Mouse (Mus musculus) forebrain, embryonic 15.5 days (tissue): ENCODE measurements around the gene Znrd1. TPM values are rescaled to one million over a fixed set of nuclear protein-coding genes. Genes with fewer than 3 reads are reported as not detected.

Experiments used
- ATAC-seq: fragments of 200-750 bp; cut with Nextera tagmentation; replicated peaks from 2 replicates; pipeline ENCODE4 v1.8.0; 2017; ENCODE audit warnings: mild to moderate bottlenecking, moderate TSS enrichment, moderate library complexity
- H3K27ac ChIP-seq: fragments of 300-500 bp; sonication (generic); replicated peaks from 2 replicates; pipeline ENCODE4 v1.5.1; 2015; ENCODE audit warnings: mild to moderate bottlenecking, inconsistent platforms
- H3K27me3 ChIP-seq: fragments of 300-500 bp; sonication (generic); 2 replicates; pipeline ENCODE4 v1.6.1; 2015; ENCODE audit warnings: inconsistent platforms
- H3K36me3 ChIP-seq: fragments of 300-500 bp; sonication (generic); 2 replicates; pipeline ENCODE4 v1.6.1; 2015; ENCODE audit warnings: mild to moderate bottlenecking, inconsistent platforms
- H3K4me1 ChIP-seq: fragments of 300-500 bp; sonication (generic); 2 replicates; pipeline ENCODE4 v1.6.1; 2015; ENCODE audit warnings: inconsistent platforms
- H3K4me2 ChIP-seq: fragments of 300-500 bp; sonication (generic); replicated peaks from 2 replicates; pipeline ENCODE4 v1.6.1; 2015; ENCODE audit warnings: mild to moderate bottlenecking, inconsistent platforms
- H3K4me3 ChIP-seq: fragments of 300-500 bp; sonication (generic); 2 replicates; pipeline ENCODE4 v1.5.1; 2015; ENCODE audit warnings: mild to moderate bottlenecking, inconsistent platforms
- H3K9ac ChIP-seq: fragments of 300-500 bp; sonication (generic); replicated peaks from 2 replicates; pipeline ENCODE4 v1.6.1; 2015; ENCODE audit warnings: mild to moderate bottlenecking, inconsistent platforms
- H3K9me3 ChIP-seq: fragments of 300-500 bp; sonication (generic); 2 replicates; pipeline ENCODE4 v1.6.1; 2016; ENCODE audit warnings: inconsistent platforms
- WGBS: fragments of 180-500 bp; shearing (Covaris S2); methylation state at CpG from one replicate; pipeline ENCODE4 v1.1.7; 2015; ENCODE audit warnings: mixed read lengths; 5-methylcytosine and 5-hydroxymethylcytosine counted together
- polyA plus RNA-seq: library from polyadenylated mRNA; unstranded; fragments of >200 nt; fragmentation: Nextera tagmentation; extraction: Ambion mirVana; gene quantifications from 2 replicates; pipeline ENCODE4 v1.2.1, GENCODE M21; 2015

Gene Znrd1
- polyA plus RNA-seq, 1 experiment from 2014 or later = 71.2 TPM

DNA sequence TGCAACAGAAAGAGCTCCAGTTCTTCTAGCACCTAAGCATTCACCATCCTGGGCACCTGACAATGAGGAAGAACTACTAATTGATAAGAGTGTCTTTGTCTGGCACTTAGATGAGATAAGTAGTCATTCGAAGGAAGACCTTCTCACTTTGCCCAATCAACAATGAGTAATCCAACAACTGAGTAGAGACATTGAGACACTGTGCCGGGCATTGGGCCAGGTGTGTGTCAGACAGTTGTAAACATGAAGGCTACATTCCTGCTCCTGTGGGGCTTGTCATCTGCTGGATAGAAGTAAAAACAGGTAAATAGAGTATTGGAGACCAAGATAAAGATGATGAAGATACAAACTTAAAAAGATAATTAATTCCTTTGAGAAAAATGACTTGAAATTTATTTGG is 20.3 kb downstream of the Znrd1 start:
- H3K9ac ChIP-seq = no peak overlapping the region
- H3K4me3 ChIP-seq = no peak overlapping the region
- H3K4me1 ChIP-seq = peaks cover 8% of the 10 kb centered on the region
- ATAC-seq = no peak
- peaks cover 29% of the 10 kb centered on the region for H3K27me3 ChIP-seq
- 78% methylated on average over 2 of the region's 2 CpGs for WGBS
- H3K27ac ChIP-seq = no peak overlapping the region
- H3K36me3 ChIP-seq = no peaks in the 10 kb centered on the region
- H3K9me3 ChIP-seq = no peaks in the 10 kb centered on the region
- no peak overlapping the region for H3K4me2 ChIP-seq

DNA sequence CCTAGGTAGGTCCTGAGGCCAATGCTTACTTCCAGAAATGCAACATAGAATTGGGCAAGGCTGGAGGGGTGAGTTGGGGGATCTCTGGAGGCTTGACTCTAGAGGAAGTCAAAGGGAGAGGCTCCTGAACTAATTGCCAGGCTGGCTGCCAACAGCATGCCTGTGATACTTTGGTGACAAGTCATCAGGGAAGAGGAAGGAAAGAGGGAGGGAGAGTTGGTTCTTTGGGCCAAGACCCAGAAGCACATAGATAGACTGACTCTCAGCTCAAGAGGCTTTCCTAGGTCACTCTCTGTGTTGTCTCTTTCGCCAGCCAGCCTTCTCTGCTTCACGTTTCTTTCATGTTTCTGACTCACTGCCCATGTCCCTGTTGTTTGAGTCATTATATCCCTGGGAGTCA is 26.6 kb downstream of the Znrd1 start:
- no peak overlapping the region for H3K4me3 ChIP-seq

DNA sequence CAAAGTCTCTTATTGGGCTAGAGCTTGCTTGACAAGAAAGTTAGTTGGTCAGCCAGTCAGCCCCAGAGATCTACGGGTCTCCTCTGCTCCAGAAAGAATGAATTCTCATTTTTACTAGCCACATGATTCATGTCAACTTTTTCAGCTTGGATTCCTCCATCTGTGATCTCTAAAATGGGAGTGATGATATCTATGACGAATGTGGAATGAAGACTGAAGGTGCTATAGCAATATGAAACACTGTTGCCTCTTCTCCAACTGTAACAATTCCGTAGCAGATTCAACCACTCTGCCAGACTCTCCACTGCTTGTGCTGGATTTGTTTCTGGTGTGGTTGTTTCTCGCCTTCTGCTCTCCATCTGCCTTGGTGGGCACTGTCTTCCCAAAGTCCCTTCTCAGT is 27.2 kb downstream of the Znrd1 start:
- Histone ChIP-seq H3K36me3 (no peaks in the 10 kb centered on the region), H3K9ac (no peak overlapping the region), H3K4me2 (no peak overlapping the region), H3K4me1 (no peaks in the 10 kb centered on the region), H3K9me3 (no peaks in the 10 kb centered on the region), H3K27ac (no peak overlapping the region), H3K27me3 (no peaks in the 10 kb centered on the region), H3K4me3 (no peak overlapping the region)
- 80% methylated on average over 4 of the region's 4 CpGs for WGBS
- ATAC-seq = no peak

More for the DNA sequence above, 26.6 kb downstream of the Znrd1 start:
- H3K4me1 ChIP-seq = no peaks in the 10 kb centered on the region
- no peaks in the 10 kb centered on the region for H3K27me3 ChIP-seq
- no peaks in the 10 kb centered on the region for H3K9me3 ChIP-seq
- no peaks in the 10 kb centered on the region for H3K36me3 ChIP-seq
- no peak overlapping the region for H3K4me2 ChIP-seq
- ATAC-seq = no peak
- 73% methylated on average over 2 of the region's 2 CpGs for WGBS
- H3K9ac ChIP-seq = no peak overlapping the region
- H3K27ac ChIP-seq = no peak overlapping the region

DNA sequence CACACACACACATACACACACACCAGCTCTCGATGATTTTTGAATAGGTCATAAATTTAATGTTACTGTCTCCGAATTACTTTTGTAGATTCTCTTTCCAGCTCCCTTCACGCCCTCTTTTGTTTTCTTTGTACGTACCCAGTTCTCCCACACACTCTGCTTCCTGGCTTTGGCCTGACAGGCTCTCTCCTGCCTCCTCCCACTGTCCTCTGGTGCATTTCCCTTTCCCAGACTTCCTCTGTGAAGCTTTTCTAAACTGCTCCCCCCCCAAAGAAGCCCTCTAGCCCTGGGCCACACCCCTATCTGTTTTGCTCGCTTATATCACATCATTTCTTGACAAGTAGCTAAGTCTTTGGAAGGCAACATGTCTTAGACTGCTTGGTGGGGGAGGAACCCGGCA is 28.1 kb downstream of the Znrd1 start:
- H3K4me3 ChIP-seq = no peak overlapping the region
- no peak overlapping the region for H3K27ac ChIP-seq
- no peaks in the 10 kb centered on the region for H3K36me3 ChIP-seq
- 84% methylated on average over 6 of the region's 6 CpGs for WGBS
- no peak overlapping the region for H3K9ac ChIP-seq
- ATAC-seq = no peak
- H3K4me1 ChIP-seq = no peaks in the 10 kb centered on the region
- H3K27me3 ChIP-seq = no peaks in the 10 kb centered on the region
- H3K4me2 ChIP-seq = no peak overlapping the region
- H3K9me3 ChIP-seq = no peaks in the 10 kb centered on the region

DNA sequence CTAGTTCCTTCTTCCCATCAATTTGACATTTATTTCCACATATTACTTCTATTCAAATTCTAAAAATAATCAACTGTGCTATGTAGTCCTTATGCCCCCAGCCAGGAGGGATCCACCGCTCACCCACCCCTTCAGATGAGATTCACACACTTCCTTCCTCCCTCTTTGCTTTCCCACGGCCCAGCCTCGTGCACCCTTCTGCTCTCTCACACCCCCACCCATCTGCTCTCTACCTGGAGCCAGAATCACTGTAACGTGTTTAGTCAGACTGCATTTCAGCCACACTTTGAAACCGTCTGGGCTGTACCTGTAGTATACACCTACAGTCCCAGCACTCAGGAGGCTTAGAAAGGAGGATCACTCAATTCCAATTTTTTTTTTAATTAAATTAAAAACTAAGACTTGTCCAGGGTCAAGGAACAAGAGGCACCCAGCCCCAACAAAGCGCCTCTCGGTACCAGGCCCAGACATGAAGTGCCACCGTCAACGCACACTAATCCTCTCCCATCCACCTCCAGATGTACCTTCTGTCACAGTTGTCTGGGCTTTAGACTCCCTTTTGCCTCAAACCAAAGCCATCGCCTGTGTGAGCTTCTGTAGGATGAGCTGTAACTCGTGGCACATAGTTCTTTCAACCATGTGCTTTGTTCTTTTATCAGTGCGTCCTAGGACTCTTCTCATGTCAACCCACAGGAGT is 29.0 kb downstream of the Znrd1 start:
- WGBS = 75% methylated on average over 12 of the region's 12 CpGs
- H3K9me3 ChIP-seq = no peaks in the 10 kb centered on the region
- ATAC-seq = no peak

DNA sequence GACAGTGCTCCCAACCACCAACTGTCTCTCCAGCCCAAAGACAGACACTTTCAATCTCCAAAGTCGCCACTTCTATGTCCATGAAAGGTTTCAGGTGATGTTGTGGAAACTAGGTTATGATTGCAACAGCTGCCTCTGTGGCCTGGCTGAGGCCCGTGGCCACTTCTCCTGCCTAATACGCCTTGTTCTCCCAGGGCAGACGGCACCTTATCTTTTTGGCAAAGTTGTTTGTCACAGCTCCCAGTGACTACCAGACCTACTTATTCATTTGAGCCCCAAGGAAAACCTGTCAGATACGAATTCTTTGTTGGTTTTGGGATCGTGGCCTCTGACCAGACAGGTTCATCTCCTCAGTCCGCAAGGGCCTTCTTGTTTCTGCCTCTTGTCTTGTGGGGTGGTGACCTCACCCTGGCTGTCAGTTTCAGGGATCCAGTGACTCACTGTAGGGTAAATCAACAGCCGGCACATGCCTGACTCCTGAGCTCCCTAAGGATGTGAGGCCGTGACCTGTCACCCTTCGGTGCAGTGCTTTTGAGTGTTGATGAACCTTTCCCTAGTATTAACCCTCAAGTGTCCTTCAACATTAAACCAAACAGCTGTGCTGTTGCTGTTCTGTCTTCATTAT is 30.8 kb downstream of the Znrd1 start:
- Histone ChIP-seq H3K36me3 (no peaks in the 10 kb centered on the region), H3K4me2 (no peak overlapping the region), H3K27me3 (no peaks in the 10 kb centered on the region), H3K27ac (no peak overlapping the region), H3K4me1 (no peaks in the 10 kb centered on the region), H3K4me3 (no peak overlapping the region), H3K9ac (no peak overlapping the region), H3K9me3 (no peaks in the 10 kb centered on the region)
- ATAC-seq = no peak
- 74% methylated on average over 10 of the region's 10 CpGs for WGBS

More for the DNA sequence above, 29.0 kb downstream of the Znrd1 start:
- no peak overlapping the region for H3K4me3 ChIP-seq
- H3K4me2 ChIP-seq = no peak overlapping the region
- no peaks in the 10 kb centered on the region for H3K4me1 ChIP-seq
- H3K27me3 ChIP-seq = no peaks in the 10 kb centered on the region
- H3K36me3 ChIP-seq = no peaks in the 10 kb centered on the region
- H3K27ac ChIP-seq = no peak overlapping the region
- no peak overlapping the region for H3K9ac ChIP-seq

DNA sequence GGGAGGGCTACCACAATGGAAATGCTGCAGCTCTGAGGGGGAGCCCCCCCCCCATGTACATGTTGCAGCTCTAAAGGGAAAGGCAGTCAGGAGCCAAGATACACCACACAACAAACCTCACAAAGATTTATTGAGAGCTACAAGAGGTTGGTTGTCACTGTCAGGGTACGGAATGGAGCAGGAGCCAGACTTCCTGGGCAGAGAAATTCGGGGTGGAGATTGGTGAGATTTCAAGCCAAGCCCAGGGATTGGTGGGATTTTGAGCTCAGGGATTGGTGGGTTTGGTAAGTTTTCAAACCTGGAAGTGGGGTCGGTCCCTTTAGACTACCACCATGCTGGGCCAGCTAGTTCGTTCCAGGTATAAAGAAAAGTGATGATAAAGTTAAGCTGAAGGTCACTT is 34.9 kb downstream of the Znrd1 start:
- no peaks in the 10 kb centered on the region for H3K9me3 ChIP-seq
- WGBS = 69% methylated on average over 4 of the region's 4 CpGs
- no peak for ATAC-seq
- H3K27ac ChIP-seq = no peak overlapping the region
- H3K27me3 ChIP-seq = no peaks in the 10 kb centered on the region
- H3K9ac ChIP-seq = no peak overlapping the region
- H3K4me3 ChIP-seq = no peak overlapping the region
- no peaks in the 10 kb centered on the region for H3K36me3 ChIP-seq
- no peak overlapping the region for H3K4me2 ChIP-seq
- H3K4me1 ChIP-seq = no peaks in the 10 kb centered on the region

DNA sequence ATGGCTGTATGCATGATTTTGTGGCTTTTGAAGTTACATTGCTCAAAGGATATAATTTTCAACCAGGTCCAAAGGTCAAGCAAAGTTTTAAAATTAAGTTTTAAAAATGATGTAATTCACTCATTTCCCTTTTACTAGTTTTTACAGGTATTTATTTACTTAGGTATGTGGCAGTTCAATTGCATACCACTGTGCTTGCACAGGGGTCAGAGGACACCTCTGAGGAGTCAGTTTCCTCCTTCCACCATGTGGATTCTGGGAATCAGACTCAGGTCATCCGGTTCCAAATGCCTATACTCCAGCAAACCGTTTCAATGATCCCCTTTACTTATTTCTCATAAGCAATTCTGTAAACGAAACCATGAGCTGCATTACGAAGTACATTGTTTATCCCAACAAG is 35.6 kb downstream of the Znrd1 start:
- H3K4me2 ChIP-seq = no peak overlapping the region
- no peak overlapping the region for H3K27ac ChIP-seq
- H3K9me3 ChIP-seq = no peaks in the 10 kb centered on the region
- H3K36me3 ChIP-seq = no peaks in the 10 kb centered on the region
- no peak overlapping the region for H3K9ac ChIP-seq
- 86% methylated on average over 4 of the region's 4 CpGs for WGBS
- ATAC-seq = no peak
- no peaks in the 10 kb centered on the region for H3K27me3 ChIP-seq
- H3K4me1 ChIP-seq = no peaks in the 10 kb centered on the region
- H3K4me3 ChIP-seq = no peak overlapping the region

DNA sequence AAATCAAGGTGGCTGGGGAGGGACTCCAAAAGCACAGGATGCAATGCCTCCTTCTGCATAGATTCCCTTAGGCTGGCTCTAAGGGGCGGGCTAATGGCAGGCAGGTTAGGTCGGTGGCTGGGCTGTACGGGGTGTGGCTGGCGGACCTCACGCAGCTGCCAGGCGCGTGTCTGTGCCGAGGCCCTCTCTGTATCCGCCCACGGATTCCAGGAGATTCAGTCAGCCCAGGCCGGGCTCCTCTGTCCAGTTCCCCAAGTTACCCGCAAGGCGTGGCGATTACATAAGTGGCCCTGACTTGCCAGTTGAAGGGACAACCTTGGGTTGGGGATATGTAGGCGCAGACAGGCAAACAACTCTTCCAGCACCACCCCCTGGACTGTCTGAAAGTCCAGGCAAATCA is 38.1 kb downstream of the Znrd1 start:
- H3K4me3 ChIP-seq = no peak overlapping the region
- ATAC-seq = no peak
- no peak overlapping the region for H3K4me2 ChIP-seq
- no peaks in the 10 kb centered on the region for H3K9me3 ChIP-seq
- no peak overlapping the region for H3K9ac ChIP-seq
- H3K36me3 ChIP-seq = no peaks in the 10 kb centered on the region
- H3K27ac ChIP-seq = no peak overlapping the region
- H3K4me1 ChIP-seq = no peaks in the 10 kb centered on the region
- 63% methylated on average over 15 of the region's 15 CpGs for whole genome bisulfite sequencing
- no peaks in the 10 kb centered on the region for H3K27me3 ChIP-seq

DNA sequence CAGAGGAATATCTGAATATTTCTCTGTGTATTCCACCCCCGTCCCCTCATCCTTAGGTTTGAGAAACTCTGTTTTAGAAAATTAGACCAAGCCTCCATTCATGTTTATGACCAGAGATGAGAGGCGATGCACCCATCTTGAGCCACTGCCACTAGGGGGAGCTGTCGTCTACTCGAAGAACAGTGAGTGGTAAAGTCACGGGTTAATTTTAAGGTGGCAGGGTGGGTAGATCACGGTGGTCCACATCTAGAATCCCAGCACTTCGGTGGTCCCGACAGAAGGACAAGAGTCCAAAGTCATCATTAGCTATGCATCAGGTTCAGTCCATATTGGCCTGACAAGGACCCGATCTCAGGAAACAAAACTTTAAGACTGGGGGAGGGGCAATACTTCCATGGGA is 43.3 kb downstream of the Znrd1 start:
- Histone ChIP-seq H3K9me3 (no peaks in the 10 kb centered on the region), H3K27ac (no peak overlapping the region), H3K4me3 (no peak overlapping the region), H3K4me1 (no peaks in the 10 kb centered on the region), H3K4me2 (no peak overlapping the region), H3K27me3 (no peaks in the 10 kb centered on the region), H3K36me3 (no peaks in the 10 kb centered on the region), H3K9ac (no peak overlapping the region)
- no peak for ATAC-seq
- WGBS = 15% methylated on average over 9 of the region's 9 CpGs

DNA sequence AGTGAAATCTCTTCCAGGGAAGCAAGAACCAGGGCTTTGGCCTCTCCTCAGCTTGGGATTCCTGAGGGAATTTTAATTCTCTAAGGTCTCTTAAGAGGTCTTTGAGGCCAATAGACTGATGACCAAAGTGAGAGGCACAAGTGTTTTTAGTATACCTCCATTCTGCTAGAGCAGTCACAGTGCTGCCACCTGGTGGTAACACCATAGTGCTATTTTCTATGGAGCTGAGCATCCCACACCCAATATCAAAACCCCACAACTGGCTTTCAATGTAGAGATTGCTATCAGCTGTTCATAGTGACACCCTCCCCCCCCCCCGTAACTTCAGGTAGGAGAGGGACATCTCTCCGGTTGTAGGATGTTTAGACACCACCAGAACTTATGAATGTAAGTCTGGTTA is 44.3 kb downstream of the Znrd1 start:
- no peak overlapping the region for H3K27ac ChIP-seq
- WGBS = 10% methylated on average over 2 of the region's 2 CpGs
- H3K27me3 ChIP-seq = no peaks in the 10 kb centered on the region
- H3K4me3 ChIP-seq = no peak overlapping the region
- H3K9me3 ChIP-seq = no peaks in the 10 kb centered on the region
- ATAC-seq = 0 out of 2 replicates have a peak, but pooled peaks have one; percentile 38
- no peak overlapping the region for H3K4me2 ChIP-seq
- H3K4me1 ChIP-seq = no peaks in the 10 kb centered on the region
- H3K9ac ChIP-seq = no peak overlapping the region
- H3K36me3 ChIP-seq = no peaks in the 10 kb centered on the region

DNA sequence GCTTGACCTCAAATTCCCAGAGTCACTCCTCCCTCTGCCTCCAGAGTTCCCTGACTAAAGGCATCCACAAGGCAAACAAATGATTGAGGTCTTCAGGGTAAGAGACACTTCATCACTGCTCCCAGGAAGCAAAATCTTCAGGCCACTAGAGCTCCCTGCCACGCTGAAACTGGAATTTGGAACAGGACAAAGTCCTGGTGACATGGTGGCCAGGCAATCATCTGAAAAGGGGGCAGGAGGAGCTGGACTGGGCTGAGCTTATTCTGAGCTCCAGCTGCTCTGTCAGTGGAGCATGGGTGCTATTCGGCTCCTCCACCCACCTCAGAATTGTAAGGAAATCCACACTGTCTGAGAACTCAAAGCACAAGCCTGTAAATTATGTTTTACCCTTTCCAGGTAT is 46.3 kb downstream of the Znrd1 start:
- H3K27me3 ChIP-seq = no peaks in the 10 kb centered on the region
- WGBS = 69% methylated on average over 2 of the region's 2 CpGs
- H3K9ac ChIP-seq = no peak overlapping the region
- H3K36me3 ChIP-seq = no peaks in the 10 kb centered on the region
- no peaks in the 10 kb centered on the region for H3K9me3 ChIP-seq
- H3K4me2 ChIP-seq = no peak overlapping the region
- H3K4me1 ChIP-seq = no peaks in the 10 kb centered on the region
- H3K4me3 ChIP-seq = no peak overlapping the region
- no peak overlapping the region for H3K27ac ChIP-seq
- ATAC-seq = no peak

DNA sequence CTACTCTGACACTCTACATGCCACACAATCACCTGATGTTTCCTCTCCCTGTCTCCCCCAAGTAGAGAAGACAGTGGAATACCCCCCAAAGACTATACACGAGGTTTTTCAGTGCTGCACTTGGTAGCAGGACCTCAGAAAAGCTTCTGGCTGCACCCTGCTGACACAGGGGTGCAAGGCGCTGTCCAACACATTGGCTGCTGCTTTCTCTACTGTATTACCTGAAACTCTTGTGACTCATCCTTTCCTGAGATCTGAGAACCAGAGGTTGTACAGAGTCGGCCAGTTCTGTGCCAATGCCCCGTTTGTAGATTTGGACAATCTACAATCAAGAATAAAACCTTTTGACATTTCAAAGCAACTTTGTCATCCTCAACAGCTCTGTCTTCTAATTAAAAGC is 48.6 kb downstream of the Znrd1 start:
- H3K4me1 ChIP-seq = no peaks in the 10 kb centered on the region
- no peak for ATAC-seq
- WGBS = 67% methylated on average over 4 of the region's 4 CpGs
- no peaks in the 10 kb centered on the region for H3K36me3 ChIP-seq
- no peak overlapping the region for H3K4me2 ChIP-seq
- no peak overlapping the region for H3K9ac ChIP-seq
- H3K9me3 ChIP-seq = no peaks in the 10 kb centered on the region
- no peaks in the 10 kb centered on the region for H3K27me3 ChIP-seq
- H3K27ac ChIP-seq = no peak overlapping the region
- no peak overlapping the region for H3K4me3 ChIP-seq
